Mouse (Mus musculus): Measurements from ENCODE around the gene Olfr732.

The Olfr732 gene

DNA sequence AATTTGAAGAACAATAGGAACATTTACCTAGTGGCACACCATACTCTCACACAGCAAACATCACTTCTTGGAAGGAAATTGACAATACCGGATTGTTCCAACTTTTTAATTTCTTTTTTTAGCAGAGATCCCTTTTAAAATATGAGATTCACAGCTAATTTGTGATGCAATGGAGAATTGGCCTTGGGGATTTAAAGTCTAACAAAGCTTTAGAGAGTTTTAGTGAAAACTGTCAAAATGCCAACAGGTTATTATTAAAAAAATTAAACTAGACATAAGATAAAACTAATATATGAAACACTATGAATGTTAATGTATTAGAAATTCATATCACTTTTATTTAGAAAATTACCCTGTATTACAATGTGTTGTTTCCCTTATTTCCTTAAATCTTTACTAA, at the start of gene Olfr732:
Gene Olfr732, minus strand, starts transcription at position 101 of the 400 bp plus-strand sequence.
- DNase-seq = no peak

DNA sequence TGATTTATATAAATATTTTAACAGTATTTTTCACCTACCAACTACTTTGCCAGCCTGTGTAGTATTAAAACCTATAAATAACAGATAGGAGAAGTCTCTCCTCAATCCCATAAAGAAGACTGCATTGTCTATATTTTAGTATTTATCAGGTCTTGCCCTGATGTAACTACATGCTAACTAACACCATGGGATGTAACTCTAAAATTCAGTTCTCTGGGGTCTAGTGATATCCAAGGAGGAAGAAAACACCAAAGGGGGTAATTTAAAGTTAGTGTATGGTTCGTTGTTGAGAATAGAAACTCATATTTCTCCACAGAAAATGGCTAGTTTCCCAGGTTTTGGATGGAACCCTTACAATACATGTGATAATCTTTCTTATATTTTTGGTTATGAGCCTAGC, 42.7 kb upstream of the Olfr732 start, which contains the start of gene Olfr734:
Gene Olfr734, minus strand, starts transcription at position 101 of the 400 bp plus-strand sequence.
- no peak for DNase-seq

DNA sequence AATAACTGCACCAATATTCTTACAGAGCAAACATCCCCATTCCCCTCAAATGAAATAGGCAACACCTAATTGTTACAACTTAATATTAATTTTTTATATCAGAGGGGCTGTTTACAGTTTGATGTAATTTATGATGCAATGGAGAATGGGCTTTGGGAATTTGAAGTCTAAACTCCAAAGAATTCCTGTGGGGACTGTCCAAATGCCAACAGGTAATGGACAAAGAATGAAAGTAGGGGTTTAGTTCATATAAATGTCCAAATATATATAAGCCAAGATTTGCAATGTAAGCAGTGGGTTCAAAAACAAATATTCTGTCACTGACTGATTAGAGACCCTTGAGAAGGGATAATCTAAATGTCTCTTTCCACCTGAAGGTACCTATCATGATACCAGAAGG, 17.4 kb upstream of the Olfr732 start, which contains the start of gene Olfr733:
Gene Olfr733, minus strand, starts transcription at position 101 of the 400 bp plus-strand sequence.
- DNase-seq = no peak

DNA sequence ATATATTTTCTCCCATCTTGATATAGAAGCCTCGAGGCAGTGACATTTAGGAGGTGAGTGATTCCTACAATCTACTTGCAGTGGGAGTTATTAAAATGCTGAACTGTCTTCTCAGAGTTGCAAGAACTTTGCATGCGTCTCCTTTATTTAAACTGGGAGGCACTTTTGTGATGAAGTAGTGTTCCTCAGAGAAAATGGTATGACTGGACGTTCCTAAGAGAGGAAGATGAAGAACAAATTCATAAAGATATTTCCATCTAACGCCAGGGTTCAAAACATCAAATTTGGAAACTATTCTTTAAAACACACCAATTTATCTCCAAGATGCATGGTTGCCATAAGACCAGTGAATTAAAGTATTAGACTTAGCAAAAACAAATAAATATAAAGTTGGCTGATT, 42.2 kb downstream of the Olfr732 start, which contains the start of gene Olfr731:
Gene Olfr731, minus strand, starts transcription at position 101 of the 400 bp plus-strand sequence.
- no peak for DNase-seq

Measured in kidney, adult 8-10 months (tissue).